Mouse (Mus musculus) E14TG2a.4 (cell line): ENCODE measurements at regions not wholly inside any gene's neighbourhood (a gene's known extent, or its start where the extent isn't known, plus 50 kb on each side); places are given as distances from the start of the nearest gene placed in this dataset.

Experiments
- CTCF ChIP-seq: conservative IDR thresholded peaks from 2 replicates; pipeline ENCODE4 v1.5.1; 2014; ENCODE audit warnings: low read length
- NANOG ChIP-seq: IDR thresholded peaks from 2 replicates; pipeline ENCODE4 v1.6.1; 2014; ENCODE audit warnings: borderline replicate concordance, low read length, mixed read lengths

- TF ChIP-seq NANOG: no peak
- TF ChIP-seq CTCF: no peak
Measured at GRCm38 (mm10) chr2:45751746-45752145, 634.6 kb upstream of the Zeb2 start.
